In genomic region chr2:173217246-173217645, GRCm38 (mm10) we compare ENCODE assay signal across 18 mouse cellular contexts. TPM values are rescaled to one million over a fixed set of nuclear protein-coding genes. Genes with fewer than 3 reads are reported as not detected.
DNase-seq lines count a peak whose midpoint lies in the region; ATAC-seq and TF ChIP-seq lines count a peak whose summit lies in the region.
"Had no signal": no experiment of that assay in that cellular context is flagged by ENCODE, and none has a peak within 500 bp of the region (broad histone marks: within the 10 kb centered on the region; RNA-seq: fewer than 3 reads in every experiment).

No protein-coding gene starts in this region.

- no peak for TF ChIP-seq EP300 in liver, postnatal 0 days (IDR thresholded peaks at IDR 0.05; ENCODE audit: low read depth)
- no peak for TF ChIP-seq EP300 in lung, postnatal 0 days (IDR thresholded peaks at IDR 0.05)

- TF ChIP-seq CTCF in spleen, adult 2 months (IDR thresholded peaks at IDR 0.05; ENCODE audit: extremely low read depth, insufficient read depth, insufficient read length, insufficient replicate concordance) = no peak
- no peak for TF ChIP-seq CTCF in E14TG2a.4 (conservative IDR thresholded peaks at IDR 0.05; ENCODE audit: low read length)
- no peak for TF ChIP-seq CTCF in liver, postnatal 0 days (IDR thresholded peaks at IDR 0.05; ENCODE audit: low read depth)
- no peak for TF ChIP-seq CTCF in lung, postnatal 0 days (IDR thresholded peaks at IDR 0.05)

- H3K9ac ChIP-seq in liver, postnatal 0 days (replicated peaks) = no peak overlapping the region
- no peak overlapping the region for H3K9ac ChIP-seq in lung, postnatal 0 days (replicated peaks; ENCODE audit: low read depth)
- H3K9ac ChIP-seq: embryonic facial prominence, embryonic 15.5 days; forebrain, embryonic 12.5 days; limb, embryonic 15.5 days; lung, embryonic 15.5 days had no signal

- H3K4me2 ChIP-seq in liver, postnatal 0 days (ENCODE audit: low read depth, low read length) = peak overlapping the region; percentile 26; the same call in 1 of the 2 replicates
- H3K4me2 ChIP-seq in lung, postnatal 0 days (replicated peaks; ENCODE audit: low read depth, low read length) = no peak overlapping the region
- H3K4me2 ChIP-seq: embryonic facial prominence, embryonic 15.5 days; forebrain, embryonic 12.5 days; limb, embryonic 15.5 days; lung, embryonic 15.5 days had no signal

- H3K27ac ChIP-seq in spleen, adult 2 months (ENCODE audit: insufficient read depth, low read length) = no peak overlapping the region
- no peak overlapping the region for H3K27ac ChIP-seq in liver, postnatal 0 days (ENCODE audit: low read depth)
- no peak overlapping the region for H3K27ac ChIP-seq in lung, postnatal 0 days (ENCODE audit: low read length)
- H3K27ac ChIP-seq: embryonic facial prominence, embryonic 15.5 days; forebrain, embryonic 12.5 days; limb, embryonic 15.5 days; lung, embryonic 15.5 days had no signal

- TF ChIP-seq POLR2A in spleen, adult 2 months (IDR thresholded peaks at IDR 0.05; ENCODE audit: low read depth, low read length) = no peak

- H3K9me3 ChIP-seq in E14TG2a.4 (ENCODE audit: low read length) = no peaks in the 10 kb centered on the region
- H3K9me3 ChIP-seq in liver, postnatal 0 days (ENCODE audit: low read length) = no peaks in the 10 kb centered on the region
- H3K9me3 ChIP-seq in lung, postnatal 0 days (ENCODE audit: low read length) = no peaks in the 10 kb centered on the region
- H3K9me3 ChIP-seq: embryonic facial prominence, embryonic 15.5 days; forebrain, embryonic 12.5 days; limb, embryonic 15.5 days; lung, embryonic 15.5 days had no signal

- peak; percentile 1 for DNase-seq in kidney, adult 18-20 months
- DNase-seq in kidney, postnatal 4 days = no peak
- DNase-seq in spleen, adult 2 months (ENCODE audit: low read depth in 1 of 2, low spot score in 2 of 2) = peak in 1 of 2 experiments; percentile 2
- DNase-seq in spleen, postnatal 10 days (ENCODE audit: low spot score in 2 of 2) = no peak
- DNase-seq in liver, postnatal 0 days = peak; percentile 7
- no peak for DNase-seq in lung, postnatal 0 days (ENCODE audit: low spot score)
- no peak for DNase-seq in layer of hippocampus, adult 9-11 months
- DNase-seq: adrenal gland, postnatal 36 days; cerebellum, adult 9-11 months; heart, adult 18-20 months; kidney, adult 8-10 months; right cerebral cortex, postnatal 25 days had no signal

- H3K27me3 ChIP-seq in spleen, adult 2 months (ENCODE audit: control insufficient read depth, insufficient read depth, low read length) = no peaks in the 10 kb centered on the region
- peaks cover 19% of the 10 kb centered on the region for H3K27me3 ChIP-seq in E14TG2a.4 (ENCODE audit: insufficient read depth, low read length)
- no peaks in the 10 kb centered on the region for H3K27me3 ChIP-seq in liver, postnatal 0 days (ENCODE audit: insufficient read depth, low read length)
- H3K27me3 ChIP-seq in lung, postnatal 0 days (replicated peaks; ENCODE audit: insufficient read depth, low read length) = no peaks in the 10 kb centered on the region
- H3K27me3 ChIP-seq: embryonic facial prominence, embryonic 15.5 days; forebrain, embryonic 12.5 days; limb, embryonic 15.5 days had no signal

- H3K36me3 ChIP-seq in spleen, adult 2 months (ENCODE audit: control insufficient read depth, insufficient read depth, low read length) = peaks cover 9% of the 10 kb centered on the region
- H3K36me3 ChIP-seq in E14TG2a.4 (ENCODE audit: insufficient read depth, low read length) = no peaks in the 10 kb centered on the region
- no peaks in the 10 kb centered on the region for H3K36me3 ChIP-seq in liver, postnatal 0 days (replicated peaks; ENCODE audit: insufficient read depth, low read length)
- H3K36me3 ChIP-seq in lung, postnatal 0 days (ENCODE audit: insufficient read depth, low read length) = no peaks in the 10 kb centered on the region
- H3K36me3 ChIP-seq: embryonic facial prominence, embryonic 15.5 days; forebrain, embryonic 12.5 days; limb, embryonic 15.5 days; lung, embryonic 15.5 days had no signal

- peaks cover 22% of the 10 kb centered on the region; the same call in 1 of the 2 replicates for H3K4me1 ChIP-seq in spleen, adult 2 months (ENCODE audit: control insufficient read depth, insufficient read depth, insufficient read length)
- peaks cover 35% of the 10 kb centered on the region for H3K4me1 ChIP-seq in E14TG2a.4 (replicated peaks; ENCODE audit: low read depth, low read length)
- peaks cover 14% of the 10 kb centered on the region for H3K4me1 ChIP-seq in liver, postnatal 0 days (ENCODE audit: insufficient read depth)
- H3K4me1 ChIP-seq in lung, postnatal 0 days (ENCODE audit: insufficient read depth, low read depth, low read length) = no peaks in the 10 kb centered on the region; the same call in 1 of the 2 replicates
- H3K4me1 ChIP-seq: embryonic facial prominence, embryonic 15.5 days; forebrain, embryonic 12.5 days; lung, embryonic 15.5 days had no signal

- WGBS in spleen, adult 2 months = 59% methylated on average over 3 of the region's 3 CpGs
- 48% methylated on average over 3 of the region's 3 CpGs for WGBS in liver, postnatal 0 days (ENCODE audit: insufficient replicate concordance)
- WGBS in lung, postnatal 0 days = 78% methylated on average over 3 of the region's 3 CpGs

- H3K4me3 ChIP-seq in spleen, adult 2 months (ENCODE audit: extremely low read depth, insufficient read depth, insufficient read length) = peak overlapping the region; percentile 16; the same call in 1 of the 2 replicates
- 0 out of 2 replicates have a peak overlapping the region, but pooled peaks have one; percentile 1 for H3K4me3 ChIP-seq in E14TG2a.4 (replicated peaks; ENCODE audit: low read length)
- no peak overlapping the region for H3K4me3 ChIP-seq in liver, postnatal 0 days (ENCODE audit: low read depth, low read length)
- no peak overlapping the region for H3K4me3 ChIP-seq in lung, postnatal 0 days (ENCODE audit: low read depth, low read length)
- H3K4me3 ChIP-seq: embryonic facial prominence, embryonic 15.5 days; forebrain, embryonic 12.5 days; limb, embryonic 15.5 days; lung, embryonic 15.5 days had no signal

- ATAC-seq in liver, postnatal 0 days = no peak
- ATAC-seq in lung, postnatal 0 days = no peak
- ATAC-seq: hindbrain, embryonic 16.5 days had no signal

RNA-seq across cellular contexts. Expression of gene Zbp1, which starts 1.5 kb away (rescaled TPM):
- polyA plus RNA-seq in spleen, adult 2 months (2012; rRNA removed) = 19.6 and 26.8 TPM in 2 replicates
- polyA plus RNA-seq in liver, postnatal 0 days (2015; fragmentation: Nextera tagmentation; extraction: Ambion mirVana) = 4.9 and 6.7 TPM in 2 replicates
- polyA plus RNA-seq in lung, postnatal 0 days (2015; fragmentation: Nextera tagmentation; extraction: Ambion mirVana) = 1.1 and 2.5 TPM in 2 replicates
- polyA plus RNA-seq: hindbrain, embryonic 16.5 days had no signal

RNA-seq across cellular contexts. Expression of gene Pmepa1, which starts 59.1 kb away (rescaled TPM):
- polyA plus RNA-seq in spleen, adult 2 months (2012; rRNA removed) = 13.1 and 21.4 TPM in 2 replicates
- 0.21 and 0.36 TPM in 2 replicates for polyA plus RNA-seq in liver, postnatal 0 days (2015; fragmentation: Nextera tagmentation; extraction: Ambion mirVana)
- 9.8 and 11.1 TPM in 2 replicates for polyA plus RNA-seq in lung, postnatal 0 days (2015; fragmentation: Nextera tagmentation; extraction: Ambion mirVana)

Comparison
In these comparisons a context has a peak if more than half of its experiments do, and no peak if none do; other contexts are left out.
1. DNase-seq: peak in kidney, adult 18-20 months (single experiment) and liver, postnatal 0 days (single experiment); none in kidney, postnatal 4 days (0 of 2), spleen, postnatal 10 days (0 of 2), lung, postnatal 0 days (single experiment) and layer of hippocampus, adult 9-11 months (single experiment).
2. H3K4me3 ChIP-seq: peak in spleen, adult 2 months (single experiment) and E14TG2a.4 (single experiment); none in liver, postnatal 0 days (single experiment) and lung, postnatal 0 days (single experiment).